Mouse (Mus musculus): ENCODE data around the gene Ints4. TPM values are rescaled to one million over a fixed set of nuclear protein-coding genes. Genes with fewer than 3 reads are reported as not detected.
A peak's percentile ranks its signal among the peaks of the same experiment; 100 is the strongest.
"Not testable (repeated sequence)": the region's sequence is repeated elsewhere in the genome, so short reads cannot be mapped to it uniquely, and the experiment has no call there.

Ints4 gene
- polyA plus RNA-seq (2015; fragmentation: Nextera tagmentation; extraction: Ambion mirVana), result 16.1 and 17.8 TPM in 2 replicates

DNA sequence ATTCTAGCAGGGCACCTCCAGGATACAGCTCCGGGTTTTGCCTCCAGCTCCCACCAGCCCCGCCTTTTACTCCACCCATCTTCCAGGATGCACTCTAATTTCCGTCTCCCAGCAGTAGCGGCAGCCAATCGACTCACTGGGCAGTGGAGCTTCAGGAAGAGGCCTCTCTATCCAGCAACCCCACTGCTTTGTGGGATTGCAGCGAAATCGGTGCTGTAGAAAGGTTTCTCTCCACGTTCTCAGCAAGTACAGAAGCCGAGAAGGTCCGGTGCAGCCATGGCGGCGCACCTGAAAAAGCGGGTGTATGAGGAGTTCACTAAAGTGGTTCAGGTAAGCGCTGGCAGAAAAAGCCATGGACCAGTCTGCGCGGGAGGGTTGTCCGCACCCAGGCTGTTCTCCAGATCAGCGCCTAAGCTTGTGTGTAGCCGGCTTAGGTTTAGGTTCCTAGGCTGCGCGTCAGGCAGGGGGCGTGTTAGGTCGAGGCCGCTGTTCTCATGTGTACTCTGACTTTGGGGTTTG lies at the start of gene Ints4:
Gene Ints4 (plus strand): TSS at position 136 of the 519 bp plus-strand sequence.
- 0% methylated on average over 24 of the region's 24 CpGs for WGBS (ENCODE audit: insufficient replicate concordance)
- H3K27me3 ChIP-seq (ENCODE audit: control insufficient read depth, insufficient read depth, low read depth, low read length), result no peaks in the 10 kb centered on the region

DNA sequence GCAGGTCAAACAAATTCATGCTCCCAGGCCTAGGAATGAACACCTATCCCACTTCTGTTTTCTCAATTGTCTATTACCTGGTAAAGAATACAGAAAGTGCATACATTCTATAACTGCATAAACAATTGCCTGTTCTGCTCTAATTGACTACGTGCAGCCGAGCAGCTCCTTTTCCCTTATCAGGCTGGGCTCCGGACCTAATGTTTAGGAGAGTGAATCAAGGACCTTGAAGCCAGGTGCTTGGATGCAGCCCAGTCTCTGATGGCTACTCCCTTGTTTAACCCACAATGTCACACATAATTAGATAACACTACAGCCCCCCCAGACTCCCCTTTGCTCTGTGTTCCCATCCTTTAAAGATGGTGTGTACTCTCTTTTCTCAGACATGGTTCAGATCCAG lies 47.2 kb upstream of the Ints4 start:
- not testable (repeated sequence) for H3K27ac ChIP-seq (ENCODE audit: low read length); H3K9ac ChIP-seq (ENCODE audit: low read depth, low read length); H3K4me3 ChIP-seq (ENCODE audit: low read depth, low read length); H3K36me3 ChIP-seq (ENCODE audit: control insufficient read depth, insufficient read depth); H3K27me3 ChIP-seq (ENCODE audit: control insufficient read depth, insufficient read depth, low read depth, low read length); H3K4me2 ChIP-seq (ENCODE audit: low read depth, low read length); H3K9me3 ChIP-seq (replicated peaks; ENCODE audit: control insufficient read depth, low read length); ATAC-seq (ENCODE audit: low read depth); H3K4me1 ChIP-seq (ENCODE audit: control insufficient read depth, low read depth, low read length)
- 64% methylated on average over 3 of the region's 3 CpGs for WGBS (ENCODE audit: insufficient replicate concordance)

More for the DNA sequence above, at the start of gene Ints4:
- Histone ChIP-seq H3K27ac (ENCODE audit: low read length) (peak within 1 kb of the TSS; percentile 80), H3K9me3 (replicated peaks; ENCODE audit: control insufficient read depth, low read length) (no peaks in the 10 kb centered on the region), H3K4me2 (ENCODE audit: low read depth, low read length) (peak within 1 kb of the TSS; percentile 78), H3K4me3 (ENCODE audit: low read depth, low read length) (peak within 1 kb of the TSS; percentile 70), H3K9ac (ENCODE audit: low read depth, low read length) (peak within 1 kb of the TSS; percentile 67), H3K4me1 (ENCODE audit: control insufficient read depth, low read depth, low read length) (peaks cover 12% of the 10 kb centered on the region), H3K36me3 (ENCODE audit: control insufficient read depth, insufficient read depth) (peaks cover 4% of the 10 kb centered on the region; the same call in 1 of the 2 replicates)
- ATAC-seq (ENCODE audit: low read depth), result peak; percentile 99

DNA sequence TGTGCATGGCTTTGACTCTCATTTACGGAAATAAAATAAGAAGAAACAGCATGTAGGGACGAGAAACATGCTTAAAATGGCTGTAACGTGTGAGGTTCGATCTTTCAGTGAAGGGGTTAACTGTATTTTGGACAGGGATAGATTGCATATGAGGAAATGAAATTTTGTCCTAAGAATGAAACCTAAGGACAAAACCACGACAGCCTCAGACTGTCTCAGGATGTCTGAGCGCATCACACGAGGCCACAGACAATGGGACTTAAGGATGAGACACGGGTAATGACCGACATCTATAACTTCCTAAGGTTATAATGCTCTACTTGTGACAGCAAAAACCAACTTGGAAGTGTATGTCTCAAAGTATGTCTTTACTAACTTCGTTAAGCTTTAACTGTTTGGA lies 46.2 kb upstream of the Ints4 start:
- H3K4me1 ChIP-seq (ENCODE audit: control insufficient read depth, low read depth, low read length), result no peaks in the 10 kb centered on the region
- no peak overlapping the region for H3K4me2 ChIP-seq (ENCODE audit: low read depth, low read length)
- H3K36me3 ChIP-seq (ENCODE audit: control insufficient read depth, insufficient read depth), result no peaks in the 10 kb centered on the region
- H3K27ac ChIP-seq (ENCODE audit: low read length), result no peak overlapping the region
- H3K27me3 ChIP-seq (ENCODE audit: control insufficient read depth, insufficient read depth, low read depth, low read length), result no peaks in the 10 kb centered on the region
- H3K4me3 ChIP-seq (ENCODE audit: low read depth, low read length), result no peak overlapping the region
- H3K9me3 ChIP-seq (replicated peaks; ENCODE audit: control insufficient read depth, low read length), result no peaks in the 10 kb centered on the region
- ATAC-seq (ENCODE audit: low read depth), result no peak
- no peak overlapping the region for H3K9ac ChIP-seq (ENCODE audit: low read depth, low read length)
- 57% methylated on average over 10 of the region's 10 CpGs for WGBS (ENCODE audit: insufficient replicate concordance)

DNA sequence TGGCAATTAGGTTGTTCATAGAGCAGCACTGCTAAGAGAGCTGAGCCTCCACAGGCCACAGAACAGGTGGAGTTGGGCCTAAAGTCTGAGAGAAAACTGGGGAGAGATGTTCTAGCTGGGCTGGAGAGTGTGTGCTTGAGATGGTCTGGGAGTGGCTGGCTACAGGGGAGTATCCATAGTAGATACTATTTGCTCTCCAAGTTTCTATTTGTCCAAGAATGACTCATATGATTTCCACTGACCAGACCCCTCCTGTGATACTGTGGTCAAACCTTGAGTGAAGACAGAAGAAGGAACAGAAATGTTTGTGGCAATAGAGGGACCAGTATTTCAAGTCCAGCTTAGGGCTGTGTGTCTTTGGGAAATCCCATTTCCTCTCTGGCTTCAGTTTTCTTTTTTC lies 41.8 kb upstream of the Ints4 start:
- Histone ChIP-seq H3K4me1 (ENCODE audit: control insufficient read depth, low read depth, low read length) (no peaks in the 10 kb centered on the region), H3K4me3 (ENCODE audit: low read depth, low read length) (no peak overlapping the region), H3K27ac (ENCODE audit: low read length) (no peak overlapping the region), H3K27me3 (ENCODE audit: control insufficient read depth, insufficient read depth, low read depth, low read length) (no peaks in the 10 kb centered on the region), H3K9ac (ENCODE audit: low read depth, low read length) (no peak overlapping the region), H3K4me2 (ENCODE audit: low read depth, low read length) (no peak overlapping the region), H3K9me3 (replicated peaks; ENCODE audit: control insufficient read depth, low read length) (no peaks in the 10 kb centered on the region), H3K36me3 (ENCODE audit: control insufficient read depth, insufficient read depth) (no peaks in the 10 kb centered on the region)
- no peak for ATAC-seq (ENCODE audit: low read depth)

DNA sequence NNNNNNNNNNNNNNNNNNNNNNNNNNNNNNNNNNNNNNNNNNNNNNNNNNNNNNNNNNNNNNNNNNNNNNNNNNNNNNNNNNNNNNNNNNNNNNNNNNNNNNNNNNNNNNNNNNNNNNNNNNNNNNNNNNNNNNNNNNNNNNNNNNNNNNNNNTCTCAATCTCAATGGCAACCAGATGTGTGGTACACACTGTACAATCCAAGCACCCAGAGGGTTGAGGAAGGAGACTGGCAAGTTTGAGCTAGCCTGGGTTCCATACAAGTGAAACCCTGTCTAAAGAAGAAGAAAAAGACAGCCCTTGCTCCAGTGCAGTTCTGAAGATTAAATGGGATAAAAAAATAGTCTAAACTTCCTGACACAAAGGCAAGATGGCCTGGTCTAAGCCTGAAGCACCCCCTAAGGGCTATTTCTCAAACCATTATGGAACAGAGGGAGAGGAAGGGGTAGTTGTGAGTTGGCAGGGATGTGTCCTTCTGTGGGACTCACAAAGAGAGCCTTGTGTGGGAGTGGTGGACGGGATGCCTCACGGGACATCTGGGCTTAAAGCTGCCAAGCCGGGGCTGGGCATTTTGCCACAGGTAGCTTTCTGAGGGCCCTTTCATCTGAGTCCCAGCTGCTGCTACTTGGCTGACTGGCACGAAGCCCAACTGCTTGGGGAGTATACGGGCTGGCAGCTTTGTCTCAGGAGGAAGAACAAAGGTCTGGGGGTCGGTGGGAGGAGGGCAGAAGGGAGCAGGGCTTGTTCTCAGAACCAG lies 34.4 kb upstream of the Ints4 start:
- no peak overlapping the region for H3K27ac ChIP-seq (ENCODE audit: low read length)
- 65% methylated on average over 6 of the region's 6 CpGs for WGBS (ENCODE audit: insufficient replicate concordance)
- H3K9me3 ChIP-seq (replicated peaks; ENCODE audit: control insufficient read depth, low read length), result no peaks in the 10 kb centered on the region
- no peaks in the 10 kb centered on the region for H3K27me3 ChIP-seq (ENCODE audit: control insufficient read depth, insufficient read depth, low read depth, low read length)
- H3K4me2 ChIP-seq (ENCODE audit: low read depth, low read length), result no peak overlapping the region
- H3K4me3 ChIP-seq (ENCODE audit: low read depth, low read length), result no peak overlapping the region
- no peak overlapping the region for H3K9ac ChIP-seq (ENCODE audit: low read depth, low read length)
- H3K36me3 ChIP-seq (ENCODE audit: control insufficient read depth, insufficient read depth), result no peaks in the 10 kb centered on the region
- no peak for ATAC-seq (ENCODE audit: low read depth)
- peaks cover 1% of the 10 kb centered on the region for H3K4me1 ChIP-seq (ENCODE audit: control insufficient read depth, low read depth, low read length)

DNA sequence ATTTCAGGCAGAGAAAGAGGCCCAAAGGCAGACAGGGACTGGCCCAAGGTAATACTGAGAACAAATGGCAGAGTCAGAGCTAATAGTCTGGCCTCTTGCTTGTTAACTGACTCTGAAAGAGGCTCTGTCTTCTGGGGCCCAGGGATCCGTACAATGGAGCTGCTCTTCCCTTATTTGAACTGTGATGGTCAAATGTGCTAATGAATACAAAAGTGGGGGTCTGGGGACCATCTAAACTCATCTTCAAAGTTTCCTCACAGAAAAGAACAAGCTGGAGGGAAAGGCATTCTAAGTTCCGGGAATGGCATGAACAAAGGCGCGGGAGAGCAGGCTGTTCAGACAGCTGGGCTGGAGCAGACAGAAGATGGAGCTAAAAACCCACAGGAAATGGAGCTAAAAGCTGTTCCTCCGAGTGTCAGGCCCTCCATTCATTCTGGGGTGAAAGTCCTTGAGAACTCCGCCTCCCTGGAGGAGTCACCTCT lies 33.7 kb upstream of the Ints4 start:
- no peaks in the 10 kb centered on the region for H3K9me3 ChIP-seq (replicated peaks; ENCODE audit: control insufficient read depth, low read length)
- WGBS (ENCODE audit: insufficient replicate concordance), result 52% methylated on average over 6 of the region's 6 CpGs
- no peaks in the 10 kb centered on the region for H3K36me3 ChIP-seq (ENCODE audit: control insufficient read depth, insufficient read depth)
- H3K4me1 ChIP-seq (ENCODE audit: control insufficient read depth, low read depth, low read length), result peaks cover 9% of the 10 kb centered on the region
- ATAC-seq (ENCODE audit: low read depth), result no peak
- no peak overlapping the region for H3K9ac ChIP-seq (ENCODE audit: low read depth, low read length)
- no peaks in the 10 kb centered on the region for H3K27me3 ChIP-seq (ENCODE audit: control insufficient read depth, insufficient read depth, low read depth, low read length)
- no peak overlapping the region for H3K4me2 ChIP-seq (ENCODE audit: low read depth, low read length)
- H3K27ac ChIP-seq (ENCODE audit: low read length), result no peak overlapping the region
- no peak overlapping the region for H3K4me3 ChIP-seq (ENCODE audit: low read depth, low read length)

DNA sequence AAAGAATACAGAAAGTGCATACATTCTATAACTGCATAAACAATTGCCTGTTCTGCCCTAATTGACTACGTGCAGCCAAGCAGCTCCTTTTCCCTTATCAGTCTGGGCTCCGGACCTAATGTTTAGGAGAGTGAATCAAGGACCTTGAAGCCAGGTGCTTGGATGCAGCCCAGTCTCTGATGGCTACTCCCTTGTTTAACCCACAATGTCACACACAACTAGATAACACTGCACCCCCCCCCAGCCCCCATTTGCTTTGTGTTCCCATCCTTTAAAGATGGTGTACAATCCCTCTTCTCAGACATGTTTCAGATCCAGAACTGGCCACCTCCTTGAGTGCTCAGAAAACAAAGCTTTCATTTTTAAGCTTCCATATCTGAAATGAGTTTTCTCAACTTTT lies 29.7 kb upstream of the Ints4 start, which contains the start of gene Kctd14:
Gene Kctd14 (plus strand): TSS at position 301 of the 400 bp plus-strand sequence.
- not testable (repeated sequence) for H3K36me3 ChIP-seq (ENCODE audit: control insufficient read depth, insufficient read depth); ATAC-seq (ENCODE audit: low read depth); H3K9me3 ChIP-seq (replicated peaks; ENCODE audit: control insufficient read depth, low read length); H3K27me3 ChIP-seq (ENCODE audit: control insufficient read depth, insufficient read depth, low read depth, low read length); H3K9ac ChIP-seq (ENCODE audit: low read depth, low read length); H3K4me3 ChIP-seq (ENCODE audit: low read depth, low read length)
- 35% methylated on average over 2 of the region's 2 CpGs for WGBS (ENCODE audit: insufficient replicate concordance)
- Histone ChIP-seq H3K4me2 (ENCODE audit: low read depth, low read length) (peak within 1 kb of the TSS; percentile 78; the same call in 1 of the 2 replicates), H3K4me1 (ENCODE audit: control insufficient read depth, low read depth, low read length) (peaks cover 24% of the 10 kb centered on the region), H3K27ac (ENCODE audit: low read length) (peak within 1 kb of the TSS; percentile 97)

DNA sequence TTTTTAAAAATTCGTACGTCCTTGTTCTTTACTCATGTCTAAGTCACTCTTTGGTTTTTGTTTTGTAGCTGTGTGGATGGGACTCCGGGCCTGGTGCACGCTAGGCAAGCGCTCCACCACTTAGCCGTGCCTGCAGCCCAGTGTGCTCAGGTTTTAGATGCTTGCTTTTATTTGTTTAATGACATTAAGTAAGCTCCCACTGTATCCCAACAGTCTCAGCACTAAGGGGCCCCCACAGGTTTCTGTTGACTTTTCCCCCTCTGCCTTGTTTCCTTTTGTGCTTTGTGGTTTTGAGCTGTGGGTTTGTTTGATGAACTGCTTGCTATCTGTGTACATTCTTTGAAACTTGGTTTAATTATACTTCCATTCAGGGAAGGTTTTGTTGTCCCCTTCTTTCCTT lies 28.6 kb upstream of the Ints4 start:
- H3K4me3 ChIP-seq (ENCODE audit: low read depth, low read length), result no peak overlapping the region
- H3K4me2 ChIP-seq (ENCODE audit: low read depth, low read length), result peak overlapping the region; percentile 78; the same call in 1 of the 2 replicates
- H3K4me1 ChIP-seq (ENCODE audit: control insufficient read depth, low read depth, low read length), result peaks cover 24% of the 10 kb centered on the region
- no peaks in the 10 kb centered on the region for H3K9me3 ChIP-seq (replicated peaks; ENCODE audit: control insufficient read depth, low read length)
- ATAC-seq (ENCODE audit: low read depth), result no peak
- peaks cover under 1% of the 10 kb centered on the region for H3K36me3 ChIP-seq (ENCODE audit: control insufficient read depth, insufficient read depth)
- H3K27me3 ChIP-seq (ENCODE audit: control insufficient read depth, insufficient read depth, low read depth, low read length), result no peaks in the 10 kb centered on the region
- peak overlapping the region; percentile 97 for H3K27ac ChIP-seq (ENCODE audit: low read length)
- 46% methylated on average over 6 of the region's 6 CpGs for WGBS (ENCODE audit: insufficient replicate concordance)
- no peak overlapping the region for H3K9ac ChIP-seq (ENCODE audit: low read depth, low read length)
